In genomic region chr11:69965271-69966005, GRCm38 (mm10) we compare ENCODE assay signal across 8 mouse cellular contexts. TPM values are rescaled to one million over a fixed set of nuclear protein-coding genes. Genes with fewer than 3 reads are reported as not detected.
DNase-seq lines count a peak whose midpoint lies in the region; ATAC-seq and TF ChIP-seq lines count a peak whose summit lies in the region.

No protein-coding gene starts in this region.

- no peak for TF ChIP-seq CTCF in lung, embryonic 14.5 days (IDR thresholded peaks at IDR 0.05; ENCODE audit: low read depth)

- 2% methylated on average over 49 of the region's 49 CpGs for WGBS in lung, embryonic 14.5 days
- WGBS in stomach, embryonic 15.5 days = 3% methylated on average over 47 of the region's 49 CpGs

- H3K9ac ChIP-seq in lung, embryonic 14.5 days = peak overlapping the region; percentile 61
- peak overlapping the region; percentile 49 for H3K9ac ChIP-seq in stomach, embryonic 15.5 days

- H3K27me3 ChIP-seq in lung, embryonic 14.5 days (ENCODE audit: insufficient read depth, low read length) = peaks cover 39% of the 10 kb centered on the region
- H3K27me3 ChIP-seq in stomach, embryonic 15.5 days (replicated peaks) = peaks cover 30% of the 10 kb centered on the region

- peak; percentile 34 for DNase-seq in ovary, postnatal 36 days (ENCODE audit: low spot score)
- no peak for DNase-seq in ovary, adult 18-20 months (ENCODE audit: low spot score)
- DNase-seq in kidney, adult 11 months = peak; percentile 80
- DNase-seq in lung, embryonic 14.5 days = peak; percentile 83
- no peak for DNase-seq in left cerebral cortex, adult 18-20 months (ENCODE audit: low spot score in 2 of 2)
- DNase-seq in right cerebral cortex, adult 18-20 months = no peak
- no peak for DNase-seq in adrenal gland, postnatal 4 days (ENCODE audit: low spot score in 2 of 2)

- peak overlapping the region; percentile 48 for H3K4me3 ChIP-seq in lung, embryonic 14.5 days (ENCODE audit: low read depth, low read length)
- H3K4me3 ChIP-seq in stomach, embryonic 15.5 days (replicated peaks) = peak overlapping the region; percentile 49

- ATAC-seq in lung, embryonic 14.5 days (ENCODE audit: insufficient read depth) = peak; percentile 45
- peak; percentile 76 for ATAC-seq in stomach, embryonic 15.5 days (ENCODE audit: insufficient read depth, low FRiP score, low read depth)

- peak overlapping the region; percentile 70 for H3K4me2 ChIP-seq in lung, embryonic 14.5 days
- peak overlapping the region; percentile 70 for H3K4me2 ChIP-seq in stomach, embryonic 15.5 days

- no peaks in the 10 kb centered on the region for H3K4me1 ChIP-seq in lung, embryonic 14.5 days (ENCODE audit: insufficient read depth)
- H3K4me1 ChIP-seq in stomach, embryonic 15.5 days = peaks cover 10% of the 10 kb centered on the region; the same call in 1 of the 2 replicates

- H3K9me3 ChIP-seq in lung, embryonic 14.5 days (ENCODE audit: low read depth, low read length) = no peaks in the 10 kb centered on the region
- H3K9me3 ChIP-seq in stomach, embryonic 15.5 days = no peaks in the 10 kb centered on the region

- H3K27ac ChIP-seq in lung, embryonic 14.5 days (ENCODE audit: low read depth) = peak overlapping the region; percentile 88
- peak overlapping the region; percentile 91 for H3K27ac ChIP-seq in stomach, embryonic 15.5 days

- peaks cover 25% of the 10 kb centered on the region for H3K36me3 ChIP-seq in lung, embryonic 14.5 days (ENCODE audit: insufficient read depth)
- H3K36me3 ChIP-seq in stomach, embryonic 15.5 days = peaks cover 7% of the 10 kb centered on the region; the same call in 1 of the 2 replicates

RNA-seq across cellular contexts. Expression of gene Cldn7, which starts 0.9 kb away (rescaled TPM):
- 76.7 and 86.4 TPM in 2 replicates for polyA plus RNA-seq in lung, embryonic 14.5 days (2014; fragmentation: Nextera tagmentation; extraction: Ambion mirVana)
- polyA plus RNA-seq in stomach, embryonic 15.5 days (2015; fragmentation: Nextera tagmentation; extraction: Ambion mirVana) = 438 and 517 TPM in 2 replicates
- total RNA-seq in left cerebral cortex, adult 18-20 months (2021) = not detected
- total RNA-seq in adrenal gland, postnatal 4 days (2021) = 10 to 100 TPM in 1 of 2 experiments, 1 to 10 TPM in 1; 3.1 to 17.3 TPM

RNA-seq across cellular contexts. Expression of gene Ctdnep1, which starts 15.5 kb away (rescaled TPM):
- polyA plus RNA-seq in lung, embryonic 14.5 days (2014; fragmentation: Nextera tagmentation; extraction: Ambion mirVana) = 25.4 and 28.3 TPM in 2 replicates
- 23.0 and 23.2 TPM in 2 replicates for polyA plus RNA-seq in stomach, embryonic 15.5 days (2015; fragmentation: Nextera tagmentation; extraction: Ambion mirVana)
- 100 to 1,000 TPM; 111 to 121 TPM for total RNA-seq in left cerebral cortex, adult 18-20 months (2021)
- 100 to 1,000 TPM; 119 to 130 TPM for total RNA-seq in adrenal gland, postnatal 4 days (2021)

RNA-seq across cellular contexts. Expression of gene Elp5, which starts 16.9 kb away (rescaled TPM):
- 108 and 113 TPM in 2 replicates for polyA plus RNA-seq in lung, embryonic 14.5 days (2014; fragmentation: Nextera tagmentation; extraction: Ambion mirVana)
- polyA plus RNA-seq in stomach, embryonic 15.5 days (2015; fragmentation: Nextera tagmentation; extraction: Ambion mirVana) = 92.9 and 99.4 TPM in 2 replicates
- 10 to 100 TPM; 78.8 to 87.3 TPM for total RNA-seq in left cerebral cortex, adult 18-20 months (2021)
- 10 to 100 TPM; 65.5 to 70.9 TPM for total RNA-seq in adrenal gland, postnatal 4 days (2021)

RNA-seq across cellular contexts. Expression of gene Slc2a4, which starts 17.4 kb away (rescaled TPM):
- polyA plus RNA-seq in lung, embryonic 14.5 days (2014; fragmentation: Nextera tagmentation; extraction: Ambion mirVana) = 14.9 and 19.0 TPM in 2 replicates
- 26.3 and 28.9 TPM in 2 replicates for polyA plus RNA-seq in stomach, embryonic 15.5 days (2015; fragmentation: Nextera tagmentation; extraction: Ambion mirVana)
- 1 to 10 TPM; 4.9 to 6.4 TPM for total RNA-seq in left cerebral cortex, adult 18-20 months (2021)
- total RNA-seq in adrenal gland, postnatal 4 days (2021) = 10 to 100 TPM; 23.6 to 24.8 TPM

RNA-seq across cellular contexts. Expression of gene Gabarap, which starts 25.5 kb away (rescaled TPM):
- 444 and 455 TPM in 2 replicates for polyA plus RNA-seq in lung, embryonic 14.5 days (2014; fragmentation: Nextera tagmentation; extraction: Ambion mirVana)
- 459 and 473 TPM in 2 replicates for polyA plus RNA-seq in stomach, embryonic 15.5 days (2015; fragmentation: Nextera tagmentation; extraction: Ambion mirVana)
- 100 to 1,000 TPM; 231 to 236 TPM for total RNA-seq in left cerebral cortex, adult 18-20 months (2021)
- 100 to 1,000 TPM; 294 to 311 TPM for total RNA-seq in adrenal gland, postnatal 4 days (2021)

Comparison
In these comparisons a context has a peak if more than half of its experiments do, and no peak if none do; other contexts are left out.
1. DNase-seq: peak in ovary, postnatal 36 days (single experiment), kidney, adult 11 months (single experiment) and lung, embryonic 14.5 days (single experiment); none in ovary, adult 18-20 months (single experiment), left cerebral cortex, adult 18-20 months (0 of 2), right cerebral cortex, adult 18-20 months (single experiment) and adrenal gland, postnatal 4 days (0 of 2).
2. RNA of gene Cldn7, which starts 0.9 kb away (total RNA-seq): 3.1 to 17.3 TPM in adrenal gland, postnatal 4 days; not detected in left cerebral cortex, adult 18-20 months; every median in the first group is over 4 times any median in the second.